Mouse (Mus musculus) heart, adult 2 months (tissue): Measurements from ENCODE around the gene Gjb5. TPM values are rescaled to one million over a fixed set of nuclear protein-coding genes. Genes with fewer than 3 reads are reported as not detected.

Source experiments
- DNase-seq, 2 experiments: peaks; one replicate each; pipeline ENCODE4 v3.0.0; 2021
- H3K27ac ChIP-seq: fragments of 200-600 bp; 2 replicates; pipeline ENCODE4 v1.8.1; 2022
- H3K27me3 ChIP-seq: fragments of 200-500 bp; 2 replicates; pipeline ENCODE4 v1.6.1; 2012; ENCODE audit warnings: mild to moderate bottlenecking, low read length, inconsistent platforms, mixed read lengths; ENCODE audit not compliant: control insufficient read depth, insufficient read depth
- H3K36me3 ChIP-seq: fragments of 200-500 bp; 2 replicates; pipeline ENCODE4 v1.6.1; 2012; ENCODE audit warnings: low read length, inconsistent platforms; ENCODE audit not compliant: control insufficient read depth, insufficient read depth
- H3K4me1 ChIP-seq: fragments of 200-500 bp; 2 replicates; pipeline ENCODE4 v1.6.1; 2011; ENCODE audit warnings: low read length; ENCODE audit not compliant: control insufficient read depth, insufficient read depth
- H3K4me3 ChIP-seq: fragments of 200-600 bp; 2 replicates; pipeline ENCODE4 v1.8.1; 2022
- H3K79me2 ChIP-seq: fragments of 200-500 bp; replicated peaks from 2 replicates; pipeline ENCODE4 v1.6.1; 2012; ENCODE audit warnings: mild to moderate bottlenecking, inconsistent platforms, low read length, moderate library complexity, mixed read lengths; ENCODE audit not compliant: control insufficient read depth, insufficient read depth
- H3K9ac ChIP-seq: fragments of 200-500 bp; 2 replicates; pipeline ENCODE4 v1.6.1; 2012; ENCODE audit warnings: low read depth, mild to moderate bottlenecking, control low read depth, inconsistent platforms, low read length, mixed read lengths
- CTCF ChIP-seq: fragments of 200-600 bp; IDR thresholded peaks from 2 replicates; pipeline ENCODE4 v1.8.1; 2022; ENCODE audit warnings: antibody characterized with exemption, mild to moderate bottlenecking, moderate library complexity
- EP300 ChIP-seq: fragments of 200-500 bp; IDR thresholded peaks from 2 replicates; pipeline ENCODE4 v1.6.1; 2011; ENCODE audit warnings: low read depth, low read length, control low read depth; ENCODE audit not compliant: insufficient read depth
- POLR2A ChIP-seq: fragments of 200-500 bp; IDR thresholded peaks from 2 replicates; pipeline ENCODE4 v1.6.1; 2011; ENCODE audit warnings: mild to moderate bottlenecking, low read depth, low read length, control low read depth; ENCODE audit not compliant: insufficient read depth
- WGBS: fragments of 180-500 bp; shearing (Covaris S2); methylation state at CpG from one replicate; pipeline ENCODE4 v1.1.7; 2018; 5-methylcytosine and 5-hydroxymethylcytosine counted together
- intact Hi-C: fragments of 180-260 bp; cut with DNase I; formaldehyde crosslinking; loops from one replicate; pipeline ENCODE4 v1.15.1; 2025
- polyA plus RNA-seq: library from polyadenylated mRNA; depleted of rRNA; stranded (reverse); fragments of >200 nt; gene quantifications from 2 replicates; pipeline ENCODE4 v1.2.3, GENCODE M21; 2012
- total RNA-seq, 2 experiments: library from RNA; stranded (reverse); gene quantifications; 2 replicates each; pipeline ENCODE4 v1.2.3; 2021

The Gjb5 gene
- total and polyA plus RNA-seq, 3 experiments = 0.16 to 0.78 (median 0.29) TPM

GRCm38 (mm10) chr4:127328378-127328777 lies 29.6 kb downstream of the Gjb5 start:
- TF ChIP-seq POLR2A (no peak), CTCF (no peak), EP300 (no peak)
- no peak for DNase-seq
- Histone ChIP-seq H3K4me1 (no peaks in the 10 kb centered on the region), H3K79me2 (no peaks in the 10 kb centered on the region), H3K27ac (no peak overlapping the region), H3K9ac (no peak overlapping the region), H3K36me3 (no peaks in the 10 kb centered on the region), H3K27me3 (peaks cover 8% of the 10 kb centered on the region), H3K4me3 (no peak overlapping the region)
- 48% methylated on average over 7 of the region's 7 CpGs for WGBS
- intact Hi-C loops = no loop called here

GRCm38 (mm10) chr4:127327749-127328148 lies 30.2 kb downstream of the Gjb5 start:
- DNase-seq = no peak
- WGBS = 57% methylated on average over 6 of the region's 6 CpGs
- H3K4me1 ChIP-seq = no peaks in the 10 kb centered on the region
- H3K27ac ChIP-seq = no peak overlapping the region
- intact Hi-C loops = no loop called here
- H3K27me3 ChIP-seq = peaks cover 8% of the 10 kb centered on the region
- H3K36me3 ChIP-seq = no peaks in the 10 kb centered on the region
- H3K4me3 ChIP-seq = no peak overlapping the region
- no peak for TF ChIP-seq EP300
- no peak for TF ChIP-seq POLR2A
- no peak for TF ChIP-seq CTCF
- no peaks in the 10 kb centered on the region for H3K79me2 ChIP-seq
- no peak overlapping the region for H3K9ac ChIP-seq

GRCm38 (mm10) chr4:127327258-127327657 lies 30.7 kb downstream of the Gjb5 start:
- TF ChIP-seq POLR2A (no peak), CTCF (no peak), EP300 (no peak)
- H3K27me3 ChIP-seq = peaks cover 8% of the 10 kb centered on the region
- no peak for DNase-seq
- no peaks in the 10 kb centered on the region for H3K36me3 ChIP-seq
- 19% methylated on average over 7 of the region's 7 CpGs for WGBS
- intact Hi-C loops = no loop called here
- H3K4me1 ChIP-seq = no peaks in the 10 kb centered on the region
- H3K79me2 ChIP-seq = no peaks in the 10 kb centered on the region
- no peak overlapping the region for H3K9ac ChIP-seq
- H3K27ac ChIP-seq = no peak overlapping the region
- no peak overlapping the region for H3K4me3 ChIP-seq

GRCm38 (mm10) chr4:127325276-127325675 lies 32.7 kb downstream of the Gjb5 start:
- TF ChIP-seq EP300 (no peak), CTCF (no peak), POLR2A (no peak)
- 78% methylated on average over 5 of the region's 5 CpGs for WGBS
- Histone ChIP-seq H3K4me3 (no peak overlapping the region), H3K27ac (no peak overlapping the region), H3K36me3 (no peaks in the 10 kb centered on the region), H3K27me3 (peaks cover 2% of the 10 kb centered on the region; the same call in 1 of the 2 replicates), H3K79me2 (no peaks in the 10 kb centered on the region), H3K9ac (no peak overlapping the region), H3K4me1 (no peaks in the 10 kb centered on the region)
- intact Hi-C loops = no loop called here
- no peak for DNase-seq

- H3K27ac ChIP-seq = no peak overlapping the region
- H3K4me3 ChIP-seq = no peak overlapping the region
- no peak for TF ChIP-seq EP300
- peak; percentile 76 for TF ChIP-seq CTCF
- no peak for TF ChIP-seq POLR2A
- H3K4me1 ChIP-seq = no peaks in the 10 kb centered on the region
- no peaks in the 10 kb centered on the region for H3K36me3 ChIP-seq
- DNase-seq = peak; percentile 64 to 80
- H3K9ac ChIP-seq = no peak overlapping the region
- no peaks in the 10 kb centered on the region for H3K79me2 ChIP-seq
- no peaks in the 10 kb centered on the region; the same call in 1 of the 2 replicates for H3K27me3 ChIP-seq
- WGBS = 5% methylated on average over 6 of the region's 6 CpGs
- intact Hi-C loops = no loop called here
These were observed 33.2 kb downstream of the Gjb5 start for GRCm38 (mm10) chr4:127324759-127325158.

GRCm38 (mm10) chr4:127324296-127324695 lies 33.7 kb downstream of the Gjb5 start:
- 73% methylated on average over 10 of the region's 10 CpGs for WGBS
- no peak overlapping the region for H3K27ac ChIP-seq
- H3K36me3 ChIP-seq = no peaks in the 10 kb centered on the region
- H3K4me1 ChIP-seq = no peaks in the 10 kb centered on the region
- intact Hi-C loops = no loop called here
- no peak for TF ChIP-seq POLR2A
- TF ChIP-seq CTCF = no peak
- TF ChIP-seq EP300 = no peak
- H3K27me3 ChIP-seq = no peaks in the 10 kb centered on the region; the same call in 1 of the 2 replicates
- no peak for DNase-seq
- H3K79me2 ChIP-seq = no peaks in the 10 kb centered on the region
- no peak overlapping the region for H3K4me3 ChIP-seq
- H3K9ac ChIP-seq = no peak overlapping the region
